Mouse (Mus musculus): Measurements from ENCODE around the gene Prkn. TPM values are rescaled to one million over a fixed set of nuclear protein-coding genes. Genes with fewer than 3 reads are reported as not detected.

Gene Prkn
- polyA plus RNA-seq, 1 experiment from 2014 or later = 2.2 TPM

DNA sequence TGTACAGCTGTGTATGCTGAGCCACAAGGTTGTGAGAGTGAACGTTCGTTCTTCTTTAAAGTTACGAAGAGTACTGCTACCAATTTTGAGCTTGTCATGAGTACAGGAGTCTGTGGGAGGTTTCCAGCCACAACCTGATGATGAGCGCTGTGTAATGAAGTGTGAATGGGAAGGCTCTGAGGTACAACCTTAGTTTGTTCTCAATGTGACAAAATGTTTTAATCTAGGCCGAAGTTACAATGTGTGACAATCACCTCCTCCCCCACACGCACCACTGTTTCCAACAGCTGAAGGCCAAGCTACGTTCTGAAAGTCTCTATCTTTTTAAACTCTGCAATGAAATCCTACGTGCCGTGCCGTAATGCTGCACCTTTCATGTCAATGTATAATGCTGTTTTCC is 1262.1 kb downstream of the Prkn start:
- no peaks in the 10 kb centered on the region for H3K36me3 ChIP-seq (ENCODE audit: control insufficient read depth, insufficient read depth, low read length)
- no peak overlapping the region for H3K9ac ChIP-seq (ENCODE audit: low read length)
- 94% methylated on average over 10 of the region's 10 CpGs for WGBS
- no peak overlapping the region for H3K4me2 ChIP-seq (ENCODE audit: low read depth, low read length)
- H3K9me3 ChIP-seq (replicated peaks; ENCODE audit: control insufficient read depth, low read length) = no peaks in the 10 kb centered on the region
- H3K4me3 ChIP-seq (replicated peaks; ENCODE audit: low read length) = no peak overlapping the region
- no peak for ATAC-seq (ENCODE audit: insufficient read depth, low FRiP score)
- H3K27ac ChIP-seq (ENCODE audit: low read length) = no peak overlapping the region
- no peaks in the 10 kb centered on the region for H3K27me3 ChIP-seq (ENCODE audit: control insufficient read depth, insufficient read depth, low read length)
- no peaks in the 10 kb centered on the region for H3K4me1 ChIP-seq (ENCODE audit: control insufficient read depth, insufficient read depth, low read length)

DNA sequence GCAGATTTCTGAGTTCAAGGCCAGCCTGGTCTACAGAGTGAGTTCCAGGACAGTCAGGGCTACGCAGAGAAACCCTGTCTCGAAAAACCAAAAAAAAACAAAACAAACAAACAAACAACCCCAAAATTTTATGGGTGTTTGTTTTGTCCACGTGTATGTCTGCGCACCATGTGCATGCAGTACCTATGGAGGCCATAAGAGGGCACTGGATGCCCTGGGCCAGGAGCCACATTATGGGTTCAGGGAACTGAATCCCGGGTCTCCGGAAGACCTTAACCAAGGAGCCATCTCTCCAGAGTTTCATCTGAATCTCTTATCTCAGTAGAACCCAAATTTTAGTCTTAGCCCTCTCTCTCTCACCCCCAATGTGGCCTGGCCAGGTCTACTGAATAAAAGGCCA is 1263.6 kb downstream of the Prkn start:
- WGBS = 76% methylated on average over 6 of the region's 6 CpGs
- Histone ChIP-seq H3K36me3 (ENCODE audit: control insufficient read depth, insufficient read depth, low read length) (no peaks in the 10 kb centered on the region), H3K9ac (ENCODE audit: low read length) (no peak overlapping the region), H3K4me3 (replicated peaks; ENCODE audit: low read length) (no peak overlapping the region), H3K9me3 (replicated peaks; ENCODE audit: control insufficient read depth, low read length) (no peaks in the 10 kb centered on the region), H3K27me3 (ENCODE audit: control insufficient read depth, insufficient read depth, low read length) (no peaks in the 10 kb centered on the region), H3K4me2 (ENCODE audit: low read depth, low read length) (no peak overlapping the region), H3K27ac (ENCODE audit: low read length) (no peak overlapping the region), H3K4me1 (ENCODE audit: control insufficient read depth, insufficient read depth, low read length) (no peaks in the 10 kb centered on the region)
- ATAC-seq (ENCODE audit: insufficient read depth, low FRiP score) = no peak

GRCm38 (mm10) chr17:12104245-12104644 is 1264.1 kb downstream of the Prkn start:
- ATAC-seq (ENCODE audit: insufficient read depth, low FRiP score) = no peak
- no peaks in the 10 kb centered on the region for H3K4me1 ChIP-seq (ENCODE audit: control insufficient read depth, insufficient read depth, low read length)
- 65% methylated on average over 7 of the region's 7 CpGs for WGBS
- no peaks in the 10 kb centered on the region for H3K27me3 ChIP-seq (ENCODE audit: control insufficient read depth, insufficient read depth, low read length)
- no peak overlapping the region for H3K4me2 ChIP-seq (ENCODE audit: low read depth, low read length)
- H3K9me3 ChIP-seq (replicated peaks; ENCODE audit: control insufficient read depth, low read length) = no peaks in the 10 kb centered on the region
- no peak overlapping the region for H3K27ac ChIP-seq (ENCODE audit: low read length)
- no peaks in the 10 kb centered on the region for H3K36me3 ChIP-seq (ENCODE audit: control insufficient read depth, insufficient read depth, low read length)
- H3K4me3 ChIP-seq (replicated peaks; ENCODE audit: low read length) = no peak overlapping the region
- no peak overlapping the region for H3K9ac ChIP-seq (ENCODE audit: low read length)

- Histone ChIP-seq H3K4me3 (replicated peaks; ENCODE audit: low read length) (no peak overlapping the region), H3K9ac (ENCODE audit: low read length) (no peak overlapping the region), H3K36me3 (ENCODE audit: control insufficient read depth, insufficient read depth, low read length) (no peaks in the 10 kb centered on the region), H3K27ac (ENCODE audit: low read length) (no peak overlapping the region), H3K4me2 (ENCODE audit: low read depth, low read length) (no peak overlapping the region), H3K4me1 (ENCODE audit: control insufficient read depth, insufficient read depth, low read length) (no peaks in the 10 kb centered on the region), H3K9me3 (replicated peaks; ENCODE audit: control insufficient read depth, low read length) (no peaks in the 10 kb centered on the region), H3K27me3 (ENCODE audit: control insufficient read depth, insufficient read depth, low read length) (no peaks in the 10 kb centered on the region)
- no peak for ATAC-seq (ENCODE audit: insufficient read depth, low FRiP score)
- WGBS = 84% methylated on average over 6 of the region's 6 CpGs
Measured at GRCm38 (mm10) chr17:12104690-12105089, 1264.5 kb downstream of the Prkn start.

GRCm38 (mm10) chr17:12106255-12106654 is 1266.1 kb downstream of the Prkn start:
- no peak overlapping the region for H3K4me3 ChIP-seq (replicated peaks; ENCODE audit: low read length)
- no peak overlapping the region for H3K4me2 ChIP-seq (ENCODE audit: low read depth, low read length)
- H3K9ac ChIP-seq (ENCODE audit: low read length) = no peak overlapping the region
- H3K27me3 ChIP-seq (ENCODE audit: control insufficient read depth, insufficient read depth, low read length) = no peaks in the 10 kb centered on the region
- no peaks in the 10 kb centered on the region for H3K4me1 ChIP-seq (ENCODE audit: control insufficient read depth, insufficient read depth, low read length)
- no peaks in the 10 kb centered on the region for H3K9me3 ChIP-seq (replicated peaks; ENCODE audit: control insufficient read depth, low read length)
- no peak for ATAC-seq (ENCODE audit: insufficient read depth, low FRiP score)
- H3K27ac ChIP-seq (ENCODE audit: low read length) = no peak overlapping the region
- WGBS = 49% methylated on average over 4 of the region's 4 CpGs
- H3K36me3 ChIP-seq (ENCODE audit: control insufficient read depth, insufficient read depth, low read length) = no peaks in the 10 kb centered on the region

Other genes with a start within 250 kb of the Prkn start
- 1.5 and 1.8 TPM in 2 replicates for gene Pacrg, start 73 bp upstream of the Prkn start, polyA plus RNA-seq (2015; fragmentation: Nextera tagmentation; extraction: Ambion mirVana)

Data from stomach, embryonic 16.5 days (tissue).